Mouse (Mus musculus): ENCODE measurements around the gene Tert. TPM values are rescaled to one million over a fixed set of nuclear protein-coding genes. Genes with fewer than 3 reads are reported as not detected.
A peak's percentile ranks its signal among the peaks of the same experiment; 100 is the strongest.

The Tert gene
- polyA plus RNA-seq, 1 experiment, result 6.4 TPM

- Histone ChIP-seq H3K4me3 (ENCODE audit: insufficient read depth, low read depth, low read length) (peak overlapping the region; percentile 44), H3K36me3 (ENCODE audit: control insufficient read depth, insufficient read depth, low read length) (no peaks in the 10 kb centered on the region)
- TF ChIP-seq POLR2A (IDR thresholded peaks at IDR 0.05; ENCODE audit: low read depth, low read length) (peak; percentile 14), CTCF (conservative IDR thresholded peaks at IDR 0.05; ENCODE audit: insufficient read depth, insufficient read length, low read depth, low read length) (no peak)
Observed at GRCm38 (mm10) chr13:73675161-73675560, 48.5 kb downstream of the Tert start.

GRCm38 (mm10) chr13:73677853-73678252, 51.1 kb downstream of the Tert start, which contains the start of gene Slc6a18:
Gene Slc6a18, minus strand, starts transcription at chr13:73678023.
- 70% methylated on average over 3 of the region's 3 CpGs for WGBS
- H3K27ac ChIP-seq (ENCODE audit: insufficient read depth, low read depth, low read length), result peak within 1 kb of the TSS; percentile 88
- H3K4me3 ChIP-seq (ENCODE audit: insufficient read depth, low read depth, low read length), result peak within 1 kb of the TSS; percentile 46
- no peak for TF ChIP-seq CTCF (conservative IDR thresholded peaks at IDR 0.05; ENCODE audit: insufficient read depth, insufficient read length, low read depth, low read length)
- no peak for TF ChIP-seq POLR2A (IDR thresholded peaks at IDR 0.05; ENCODE audit: low read depth, low read length)
- peaks cover 38% of the 10 kb centered on the region for H3K4me1 ChIP-seq (ENCODE audit: control insufficient read depth, insufficient read depth, low read length)
- DNase-seq, result peak; percentile 82
- H3K27me3 ChIP-seq (replicated peaks; ENCODE audit: control insufficient read depth, insufficient read depth, low read length), result no peaks in the 10 kb centered on the region
- H3K36me3 ChIP-seq (ENCODE audit: control insufficient read depth, insufficient read depth, low read length), result no peaks in the 10 kb centered on the region; the same call in 1 of the 2 replicates

More at GRCm38 (mm10) chr13:73675161-73675560, 48.5 kb downstream of the Tert start:
- DNase-seq, result peak; percentile 85
- Histone ChIP-seq H3K27ac (ENCODE audit: insufficient read depth, low read depth, low read length) (peak overlapping the region; percentile 53; the same call in 1 of the 2 replicates), H3K27me3 (replicated peaks; ENCODE audit: control insufficient read depth, insufficient read depth, low read length) (no peaks in the 10 kb centered on the region), H3K4me1 (ENCODE audit: control insufficient read depth, insufficient read depth, low read length) (peaks cover 20% of the 10 kb centered on the region)
- 67% methylated on average over 7 of the region's 7 CpGs for WGBS

GRCm38 (mm10) chr13:73679311-73679710, 52.6 kb downstream of the Tert start:
- no peak for TF ChIP-seq POLR2A (IDR thresholded peaks at IDR 0.05; ENCODE audit: low read depth, low read length)
- no peak for TF ChIP-seq CTCF (conservative IDR thresholded peaks at IDR 0.05; ENCODE audit: insufficient read depth, insufficient read length, low read depth, low read length)
- H3K4me1 ChIP-seq (ENCODE audit: control insufficient read depth, insufficient read depth, low read length), result peaks cover 50% of the 10 kb centered on the region
- H3K36me3 ChIP-seq (ENCODE audit: control insufficient read depth, insufficient read depth, low read length), result no peaks in the 10 kb centered on the region; the same call in 1 of the 2 replicates
- no peak overlapping the region for H3K4me3 ChIP-seq (ENCODE audit: insufficient read depth, low read depth, low read length)
- peak overlapping the region; percentile 88 for H3K27ac ChIP-seq (ENCODE audit: insufficient read depth, low read depth, low read length)
- H3K27me3 ChIP-seq (replicated peaks; ENCODE audit: control insufficient read depth, insufficient read depth, low read length), result no peaks in the 10 kb centered on the region
- peak; percentile 78 for DNase-seq
- 47% methylated on average over 2 of the region's 2 CpGs for WGBS

- Histone ChIP-seq H3K36me3 (ENCODE audit: control insufficient read depth, insufficient read depth, low read length) (no peaks in the 10 kb centered on the region; the same call in 1 of the 2 replicates), H3K4me1 (ENCODE audit: control insufficient read depth, insufficient read depth, low read length) (peaks cover 53% of the 10 kb centered on the region), H3K4me3 (ENCODE audit: insufficient read depth, low read depth, low read length) (no peak overlapping the region), H3K27me3 (replicated peaks; ENCODE audit: control insufficient read depth, insufficient read depth, low read length) (no peaks in the 10 kb centered on the region), H3K27ac (ENCODE audit: insufficient read depth, low read depth, low read length) (peak overlapping the region; percentile 97)
- TF ChIP-seq POLR2A (IDR thresholded peaks at IDR 0.05; ENCODE audit: low read depth, low read length), result no peak
- TF ChIP-seq CTCF (conservative IDR thresholded peaks at IDR 0.05; ENCODE audit: insufficient read depth, insufficient read length, low read depth, low read length), result no peak
- peak; percentile 93 for DNase-seq
- WGBS, result 0% methylated on average over 1 of the region's 1 CpGs
Observed at GRCm38 (mm10) chr13:73680394-73680793, 53.7 kb downstream of the Tert start.

- TF ChIP-seq POLR2A (IDR thresholded peaks at IDR 0.05; ENCODE audit: low read depth, low read length) (no peak), CTCF (conservative IDR thresholded peaks at IDR 0.05; ENCODE audit: insufficient read depth, insufficient read length, low read depth, low read length) (no peak)
- H3K4me1 ChIP-seq (ENCODE audit: control insufficient read depth, insufficient read depth, low read length), result peaks cover 57% of the 10 kb centered on the region
- no peak for DNase-seq
- 90% methylated on average over 2 of the region's 2 CpGs for WGBS
- H3K27ac ChIP-seq (ENCODE audit: insufficient read depth, low read depth, low read length), result peak overlapping the region; percentile 1; the same call in 1 of the 2 replicates
- no peak overlapping the region for H3K4me3 ChIP-seq (ENCODE audit: insufficient read depth, low read depth, low read length)
- no peaks in the 10 kb centered on the region; the same call in 1 of the 2 replicates for H3K36me3 ChIP-seq (ENCODE audit: control insufficient read depth, insufficient read depth, low read length)
- no peaks in the 10 kb centered on the region for H3K27me3 ChIP-seq (replicated peaks; ENCODE audit: control insufficient read depth, insufficient read depth, low read length)
Observed at GRCm38 (mm10) chr13:73682226-73682625, 55.5 kb downstream of the Tert start.

- Histone ChIP-seq H3K27me3 (replicated peaks; ENCODE audit: control insufficient read depth, insufficient read depth, low read length) (no peaks in the 10 kb centered on the region), H3K4me1 (ENCODE audit: control insufficient read depth, insufficient read depth, low read length) (peaks cover 65% of the 10 kb centered on the region), H3K4me3 (ENCODE audit: insufficient read depth, low read depth, low read length) (no peak overlapping the region), H3K27ac (ENCODE audit: insufficient read depth, low read depth, low read length) (peak overlapping the region; percentile 79), H3K36me3 (ENCODE audit: control insufficient read depth, insufficient read depth, low read length) (no peaks in the 10 kb centered on the region; the same call in 1 of the 2 replicates)
- DNase-seq, result peak; percentile 73
- no peak for TF ChIP-seq CTCF (conservative IDR thresholded peaks at IDR 0.05; ENCODE audit: insufficient read depth, insufficient read length, low read depth, low read length)
- TF ChIP-seq POLR2A (IDR thresholded peaks at IDR 0.05; ENCODE audit: low read depth, low read length), result no peak
- 63% methylated on average over 11 of the region's 11 CpGs for WGBS
Observed at GRCm38 (mm10) chr13:73683682-73684081, 57.0 kb downstream of the Tert start.

GRCm38 (mm10) chr13:73684412-73684811, 57.7 kb downstream of the Tert start:
- Histone ChIP-seq H3K4me1 (ENCODE audit: control insufficient read depth, insufficient read depth, low read length) (peaks cover 63% of the 10 kb centered on the region), H3K27me3 (replicated peaks; ENCODE audit: control insufficient read depth, insufficient read depth, low read length) (no peaks in the 10 kb centered on the region), H3K36me3 (ENCODE audit: control insufficient read depth, insufficient read depth, low read length) (no peaks in the 10 kb centered on the region; the same call in 1 of the 2 replicates), H3K27ac (ENCODE audit: insufficient read depth, low read depth, low read length) (peak overlapping the region; percentile 79), H3K4me3 (ENCODE audit: insufficient read depth, low read depth, low read length) (no peak overlapping the region)
- DNase-seq, result peak; percentile 70
- no peak for TF ChIP-seq POLR2A (IDR thresholded peaks at IDR 0.05; ENCODE audit: low read depth, low read length)
- TF ChIP-seq CTCF (conservative IDR thresholded peaks at IDR 0.05; ENCODE audit: insufficient read depth, insufficient read length, low read depth, low read length), result no peak
- 37% methylated on average over 1 of the region's 1 CpGs for WGBS
